Mouse (Mus musculus) hindbrain, embryonic 13.5 days (tissue): ENCODE measurements around the gene Snx21. TPM values are rescaled to one million over a fixed set of nuclear protein-coding genes. Genes with fewer than 3 reads are reported as not detected.
A peak's percentile ranks its signal among the peaks of the same experiment; 100 is the strongest.

Experiments
- ATAC-seq: fragments of 200-750 bp; cut with Nextera tagmentation; 2 replicates; pipeline ENCODE4 v1.8.0; 2017; ENCODE audit warnings: moderate TSS enrichment; ENCODE audit not compliant: low FRiP score
- H3K27ac ChIP-seq: fragments of 300-500 bp; sonication (generic); 2 replicates; pipeline ENCODE4 v1.5.1; 2015; ENCODE audit warnings: inconsistent platforms, mild to moderate bottlenecking, moderate library complexity
- H3K27me3 ChIP-seq: fragments of 300-500 bp; sonication (generic); 2 replicates; pipeline ENCODE4 v1.6.1; 2015; ENCODE audit warnings: mild to moderate bottlenecking, inconsistent platforms
- H3K36me3 ChIP-seq: fragments of 300-500 bp; sonication (generic); 2 replicates; pipeline ENCODE4 v1.6.1; 2015; ENCODE audit warnings: mild to moderate bottlenecking, inconsistent platforms
- H3K4me1 ChIP-seq: fragments of 300-500 bp; sonication (generic); replicated peaks from 2 replicates; pipeline ENCODE4 v1.6.1; 2015; ENCODE audit warnings: inconsistent platforms
- H3K4me2 ChIP-seq: fragments of 300-500 bp; sonication (generic); 2 replicates; pipeline ENCODE4 v1.6.1; 2015; ENCODE audit warnings: inconsistent platforms, mild to moderate bottlenecking, moderate library complexity
- H3K4me3 ChIP-seq: fragments of 300-500 bp; sonication (generic); 2 replicates; pipeline ENCODE4 v1.5.1; 2015; ENCODE audit warnings: mild to moderate bottlenecking, inconsistent platforms
- H3K9ac ChIP-seq: fragments of 300-500 bp; sonication (generic); 2 replicates; pipeline ENCODE4 v1.6.1; 2015; ENCODE audit warnings: mild to moderate bottlenecking, inconsistent platforms
- H3K9me3 ChIP-seq: fragments of 300-500 bp; sonication (generic); 2 replicates; pipeline ENCODE4 v1.6.1; 2016; ENCODE audit warnings: inconsistent platforms
- WGBS: fragments of 180-500 bp; shearing (Covaris S2); methylation state at CpG from one replicate; pipeline ENCODE4 v1.1.7; 2015; 5-methylcytosine and 5-hydroxymethylcytosine counted together
- polyA plus RNA-seq: library from polyadenylated mRNA; unstranded; fragments of >200 nt; fragmentation: Nextera tagmentation; extraction: Ambion mirVana; gene quantifications from 2 replicates; pipeline ENCODE4 v1.2.1, GENCODE M21; 2015

Gene Snx21
- polyA plus RNA-seq, 1 experiment from 2014 or later = 21.0 TPM

DNA sequence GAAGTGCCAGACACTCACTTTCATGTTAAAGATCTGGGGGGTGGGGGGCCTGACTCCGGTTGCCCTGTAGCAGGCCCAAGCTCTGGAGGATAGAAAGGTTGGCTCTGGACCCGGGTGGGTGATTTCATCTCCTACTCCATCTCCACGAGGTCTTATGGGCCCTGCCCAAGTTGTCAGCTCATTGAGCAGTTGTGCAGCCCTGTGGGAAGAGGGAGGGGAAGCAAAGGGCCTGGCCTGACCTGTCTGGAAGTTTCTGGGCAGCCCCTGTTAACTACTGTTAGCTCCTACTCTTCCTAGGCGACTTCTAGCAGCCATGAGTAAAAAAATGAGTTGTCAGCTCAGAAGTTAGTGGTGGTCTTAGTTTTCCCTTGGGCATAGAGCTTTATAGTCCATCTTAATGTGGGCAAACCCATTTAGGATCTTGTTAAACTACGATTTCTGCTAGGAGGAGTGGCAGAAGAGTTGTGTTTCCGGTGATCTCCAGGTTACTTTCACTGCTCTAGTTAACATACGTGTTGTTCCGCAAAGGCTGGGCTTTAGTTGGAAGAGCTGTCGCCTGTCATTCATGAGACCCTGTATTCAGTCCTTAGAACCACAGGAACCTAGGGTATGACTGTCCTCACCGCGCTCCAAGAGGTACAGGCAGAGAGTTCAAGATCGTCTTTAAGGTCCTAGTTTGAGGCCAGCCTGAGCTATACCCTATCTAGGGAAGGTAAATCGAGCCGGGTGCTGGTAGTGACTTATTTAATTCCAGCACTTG lies 12.2 kb upstream of the Snx21 start:
- Histone ChIP-seq H3K9ac (no peak overlapping the region), H3K4me2 (no peak overlapping the region), H3K36me3 (peaks cover under 1% of the 10 kb centered on the region; the same call in 1 of the 2 replicates), H3K27me3 (0 out of 2 replicates have a peak, but pooled peaks cover 3% of the 10 kb centered on the region), H3K4me1 (peaks cover 26% of the 10 kb centered on the region), H3K27ac (no peak overlapping the region), H3K9me3 (no peaks in the 10 kb centered on the region), H3K4me3 (no peak overlapping the region)
- ATAC-seq = no peak
- WGBS = 82% methylated on average over 14 of the region's 14 CpGs

DNA sequence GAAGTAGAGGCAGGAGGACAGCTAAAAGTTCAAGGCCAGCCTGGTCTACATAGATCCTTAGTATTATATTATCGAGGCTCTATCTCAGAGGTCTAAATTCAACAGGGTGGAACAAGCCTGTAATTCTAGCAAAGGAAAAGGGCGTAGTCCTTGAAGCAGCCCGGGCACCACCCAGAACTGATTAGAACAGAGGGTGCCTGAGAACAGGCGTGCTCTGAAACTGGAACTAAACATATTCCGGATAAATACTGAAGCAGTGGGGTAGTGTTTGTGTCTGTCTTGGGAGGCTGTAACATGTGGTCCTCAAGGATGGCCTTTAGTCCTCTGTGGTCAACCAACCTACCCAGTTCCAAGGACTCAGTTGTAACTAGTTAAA lies 11.6 kb upstream of the Snx21 start:
- ATAC-seq = no peak
- H3K9me3 ChIP-seq = no peaks in the 10 kb centered on the region
- H3K4me1 ChIP-seq = peaks cover 26% of the 10 kb centered on the region

DNA sequence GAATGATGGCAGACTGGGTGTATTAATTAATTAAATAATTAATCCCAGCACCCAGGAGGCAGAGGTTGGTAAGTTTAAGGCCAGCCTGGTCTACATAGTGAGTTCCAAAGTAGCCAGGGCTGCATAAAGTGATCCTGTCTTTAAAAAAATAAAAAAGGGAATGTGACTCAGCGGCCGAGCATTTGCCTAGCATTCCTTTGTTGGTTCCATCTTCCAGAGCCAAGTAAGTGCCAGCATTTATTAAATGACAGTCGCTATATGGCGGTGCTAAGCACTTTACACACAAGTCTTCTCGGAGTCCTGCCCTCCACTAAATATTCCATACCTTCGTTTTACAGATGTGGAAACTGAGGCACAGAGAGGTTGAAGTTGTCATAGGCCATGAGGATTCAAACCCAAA lies 9.5 kb upstream of the Snx21 start:
- no peaks in the 10 kb centered on the region for H3K36me3 ChIP-seq
- no peak overlapping the region for H3K4me2 ChIP-seq
- no peak for ATAC-seq
- H3K27ac ChIP-seq = no peak overlapping the region
- H3K9me3 ChIP-seq = no peaks in the 10 kb centered on the region
- no peak overlapping the region for H3K9ac ChIP-seq
- H3K4me3 ChIP-seq = no peak overlapping the region
- H3K27me3 ChIP-seq = 0 out of 2 replicates have a peak, but pooled peaks cover 5% of the 10 kb centered on the region
- H3K4me1 ChIP-seq = peaks cover 12% of the 10 kb centered on the region
- WGBS = 87% methylated on average over 6 of the region's 6 CpGs

More for the DNA sequence above, 11.6 kb upstream of the Snx21 start:
- H3K27ac ChIP-seq = no peak overlapping the region
- no peak overlapping the region for H3K4me2 ChIP-seq
- H3K36me3 ChIP-seq = no peaks in the 10 kb centered on the region
- no peak overlapping the region for H3K9ac ChIP-seq
- 0 out of 2 replicates have a peak, but pooled peaks cover 3% of the 10 kb centered on the region for H3K27me3 ChIP-seq
- WGBS = 88% methylated on average over 5 of the region's 5 CpGs
- no peak overlapping the region for H3K4me3 ChIP-seq

DNA sequence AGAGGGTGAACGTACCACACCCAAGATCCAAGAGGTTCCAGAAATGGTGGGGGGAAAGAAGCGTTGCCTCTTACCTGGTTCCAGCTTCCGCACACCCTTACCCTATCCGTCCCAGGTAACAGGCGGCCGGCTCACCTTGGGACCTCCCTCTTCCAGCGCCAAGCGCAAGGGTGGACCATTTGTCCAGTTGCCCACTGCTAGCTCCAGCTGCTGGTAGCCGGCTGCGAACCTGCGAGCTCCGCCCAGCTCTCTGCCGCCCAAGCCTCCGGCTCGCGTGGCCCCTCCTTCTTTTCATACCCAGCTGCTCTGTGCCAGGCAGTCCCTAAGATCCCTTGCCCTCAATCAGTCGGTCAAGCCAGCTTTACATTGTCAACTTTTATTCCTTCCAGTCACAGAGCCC lies 8.8 kb upstream of the Snx21 start:
- Histone ChIP-seq H3K27me3 (0 out of 2 replicates have a peak, but pooled peaks cover 5% of the 10 kb centered on the region), H3K27ac (no peak overlapping the region), H3K4me1 (peaks cover 6% of the 10 kb centered on the region; the same call in 1 of the 2 replicates), H3K9me3 (no peaks in the 10 kb centered on the region), H3K36me3 (no peaks in the 10 kb centered on the region), H3K4me2 (no peak overlapping the region), H3K9ac (no peak overlapping the region), H3K4me3 (no peak overlapping the region)
- WGBS = 67% methylated on average over 17 of the region's 17 CpGs
- ATAC-seq = no peak

DNA sequence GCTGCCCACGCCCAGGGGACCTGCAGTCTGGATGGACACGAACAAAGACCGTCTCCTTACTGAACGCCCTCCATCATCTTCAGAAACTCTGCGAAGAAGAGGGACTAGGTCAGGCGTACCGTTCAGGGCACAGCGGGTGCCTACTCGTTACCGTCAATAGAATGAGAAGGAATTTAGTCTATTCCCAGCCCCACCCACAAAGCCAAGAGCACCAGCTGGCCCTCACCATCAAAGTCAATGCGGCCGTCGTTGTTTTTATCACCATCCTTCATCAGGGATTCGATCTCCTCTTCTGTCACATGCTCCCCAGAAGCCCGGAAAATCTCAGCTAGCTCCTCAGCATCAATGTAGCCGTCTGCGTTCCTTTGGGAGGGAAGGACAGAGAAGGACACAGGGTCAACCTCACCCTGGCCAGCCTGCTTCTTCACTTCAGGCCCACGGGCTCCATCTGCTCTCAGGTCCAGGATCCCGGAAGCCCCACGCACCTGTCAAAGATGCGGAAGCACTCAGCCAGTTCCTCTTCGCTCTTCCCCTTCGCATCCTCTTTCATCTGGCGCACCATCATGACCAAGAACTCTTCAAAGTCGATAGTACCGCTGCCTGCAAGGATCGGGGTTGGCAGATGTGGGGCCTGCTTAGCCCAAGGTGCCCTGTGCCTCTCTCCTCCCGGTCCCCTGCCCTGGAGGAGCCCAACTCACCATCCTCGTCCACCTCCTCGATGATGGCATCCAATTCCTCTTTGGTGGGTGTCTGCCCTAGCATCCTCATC lies 8.2 kb upstream of the Snx21 start:
- no peaks in the 10 kb centered on the region for H3K36me3 ChIP-seq
- no peak for ATAC-seq
- 84% methylated on average over 30 of the region's 30 CpGs for WGBS
- H3K4me3 ChIP-seq = no peak overlapping the region
- no peaks in the 10 kb centered on the region for H3K9me3 ChIP-seq
- no peak overlapping the region for H3K4me2 ChIP-seq
- no peak overlapping the region for H3K27ac ChIP-seq
- H3K4me1 ChIP-seq = no peaks in the 10 kb centered on the region
- no peak overlapping the region for H3K9ac ChIP-seq
- H3K27me3 ChIP-seq = 0 out of 2 replicates have a peak, but pooled peaks cover 5% of the 10 kb centered on the region

DNA sequence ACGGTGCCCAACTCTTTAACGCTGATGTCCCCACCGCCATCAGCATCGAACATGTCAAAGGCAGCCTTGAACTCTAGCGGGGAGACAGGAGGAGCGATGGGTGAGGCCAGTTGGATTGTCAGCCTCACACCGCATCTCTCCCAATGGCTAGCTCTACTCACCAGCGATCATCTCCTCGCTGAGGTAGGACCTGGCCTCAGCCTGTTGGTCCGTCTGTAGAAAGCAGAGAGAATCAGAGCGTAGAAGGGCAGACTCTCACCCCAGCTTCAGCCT lies 7.7 kb upstream of the Snx21 start:
- ATAC-seq = no peak
- no peak overlapping the region for H3K27ac ChIP-seq
- no peak overlapping the region for H3K4me3 ChIP-seq
- H3K9me3 ChIP-seq = no peaks in the 10 kb centered on the region
- no peaks in the 10 kb centered on the region for H3K36me3 ChIP-seq
- 0 out of 2 replicates have a peak, but pooled peaks cover 5% of the 10 kb centered on the region for H3K27me3 ChIP-seq
- H3K4me2 ChIP-seq = no peak overlapping the region
- no peak overlapping the region for H3K9ac ChIP-seq
- H3K4me1 ChIP-seq = no peaks in the 10 kb centered on the region
- 92% methylated on average over 11 of the region's 11 CpGs for WGBS

DNA sequence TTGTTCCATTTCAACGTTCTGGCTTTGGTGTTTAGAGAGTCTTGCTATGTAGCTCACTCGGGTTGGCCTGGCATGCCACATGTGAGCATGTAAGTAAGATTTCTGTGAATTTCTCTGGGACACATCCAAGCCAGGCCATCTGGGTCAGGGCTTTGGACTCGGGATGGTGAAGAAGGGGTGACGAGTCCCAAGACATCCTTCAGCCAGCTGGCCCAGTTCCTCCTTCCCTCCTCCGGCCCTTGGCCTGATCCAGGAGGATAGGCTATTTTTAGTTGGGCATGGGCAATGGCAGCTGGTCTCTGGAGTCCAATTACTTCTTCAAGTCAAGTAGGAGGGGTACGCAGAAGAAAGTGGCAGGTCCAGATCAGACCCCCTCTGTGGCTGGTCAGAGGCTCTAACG lies 6.8 kb upstream of the Snx21 start:
- H3K9me3 ChIP-seq = no peaks in the 10 kb centered on the region
- WGBS = 92% methylated on average over 7 of the region's 7 CpGs
- H3K36me3 ChIP-seq = no peaks in the 10 kb centered on the region
- no peak overlapping the region for H3K4me3 ChIP-seq
- no peak overlapping the region for H3K9ac ChIP-seq
- H3K27ac ChIP-seq = no peak overlapping the region
- no peak overlapping the region for H3K4me2 ChIP-seq
- ATAC-seq = no peak
- H3K27me3 ChIP-seq = 0 out of 2 replicates have a peak, but pooled peaks cover 8% of the 10 kb centered on the region
- no peaks in the 10 kb centered on the region for H3K4me1 ChIP-seq

DNA sequence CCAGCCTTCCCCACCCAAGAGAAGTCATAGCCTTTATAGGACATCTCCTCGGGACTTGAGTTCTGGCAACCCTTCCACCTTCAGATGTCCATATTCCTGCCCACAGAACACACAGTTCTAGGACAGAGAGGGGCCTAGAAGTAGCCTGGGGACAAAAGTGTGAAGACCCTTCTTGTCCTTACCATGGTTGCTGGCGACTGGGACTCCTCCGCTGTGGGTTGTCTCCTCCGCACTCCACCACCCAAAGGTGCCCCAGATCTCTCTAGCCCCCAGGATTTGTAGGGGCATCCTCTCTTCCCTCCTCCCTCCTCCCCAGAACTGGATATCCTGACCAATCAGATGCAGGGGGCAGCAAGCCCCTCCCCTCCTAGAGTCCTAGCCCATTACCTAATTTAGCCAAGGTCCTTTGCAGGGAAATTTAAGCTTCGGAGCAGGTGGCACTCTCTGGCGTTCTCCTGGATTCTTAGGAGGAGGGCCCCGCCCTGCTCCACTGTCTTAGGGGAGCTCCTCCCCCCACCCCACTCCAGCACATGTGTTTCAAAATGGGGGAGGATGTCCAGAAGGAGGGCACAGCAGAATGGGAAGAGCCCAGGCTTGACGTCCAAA lies 6.0 kb upstream of the Snx21 start, which contains the start of gene Tnnc2:
Tnnc2 (minus strand) TSS at position 487 of the 606 bp plus-strand sequence.
- ATAC-seq = no peak
- peaks cover under 1% of the 10 kb centered on the region; the same call in 1 of the 2 replicates for H3K4me1 ChIP-seq
- no peak within 1 kb of the TSS for H3K4me3 ChIP-seq
- 68% methylated on average over 8 of the region's 8 CpGs for WGBS
- H3K9ac ChIP-seq = no peak within 1 kb of the TSS
- no peak within 1 kb of the TSS for H3K4me2 ChIP-seq
- H3K36me3 ChIP-seq = no peaks in the 10 kb centered on the region
- H3K27ac ChIP-seq = no peak within 1 kb of the TSS
- H3K27me3 ChIP-seq = 0 out of 2 replicates have a peak, but pooled peaks cover 11% of the 10 kb centered on the region
- H3K9me3 ChIP-seq = no peaks in the 10 kb centered on the region

DNA sequence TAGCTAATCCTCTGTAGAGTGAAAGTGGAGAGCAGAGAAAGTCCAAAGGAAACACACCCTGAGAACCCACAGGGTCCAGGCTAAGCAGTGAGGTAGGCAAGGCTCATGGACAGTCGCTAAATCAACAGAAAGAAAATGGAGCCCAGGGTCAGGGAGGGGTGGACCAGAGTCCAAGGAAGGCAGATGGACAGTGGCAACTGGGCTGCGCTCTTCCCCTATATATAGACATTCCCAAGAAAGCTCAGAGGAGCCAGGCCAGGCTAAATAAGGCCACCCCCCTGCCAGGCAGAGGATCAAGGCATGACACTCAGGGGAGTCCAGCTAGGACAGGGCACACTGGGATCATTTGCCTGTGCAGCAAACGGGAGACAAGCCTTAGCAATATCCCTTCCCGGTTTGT lies 3.7 kb upstream of the Snx21 start:
- Histone ChIP-seq H3K4me2 (no peak overlapping the region), H3K4me3 (no peak overlapping the region), H3K27ac (no peak overlapping the region), H3K27me3 (0 out of 2 replicates have a peak, but pooled peaks cover 9% of the 10 kb centered on the region), H3K9me3 (no peaks in the 10 kb centered on the region), H3K36me3 (no peaks in the 10 kb centered on the region), H3K4me1 (peaks cover 20% of the 10 kb centered on the region), H3K9ac (no peak overlapping the region)
- WGBS = 78% methylated on average over 4 of the region's 4 CpGs
- no peak for ATAC-seq

DNA sequence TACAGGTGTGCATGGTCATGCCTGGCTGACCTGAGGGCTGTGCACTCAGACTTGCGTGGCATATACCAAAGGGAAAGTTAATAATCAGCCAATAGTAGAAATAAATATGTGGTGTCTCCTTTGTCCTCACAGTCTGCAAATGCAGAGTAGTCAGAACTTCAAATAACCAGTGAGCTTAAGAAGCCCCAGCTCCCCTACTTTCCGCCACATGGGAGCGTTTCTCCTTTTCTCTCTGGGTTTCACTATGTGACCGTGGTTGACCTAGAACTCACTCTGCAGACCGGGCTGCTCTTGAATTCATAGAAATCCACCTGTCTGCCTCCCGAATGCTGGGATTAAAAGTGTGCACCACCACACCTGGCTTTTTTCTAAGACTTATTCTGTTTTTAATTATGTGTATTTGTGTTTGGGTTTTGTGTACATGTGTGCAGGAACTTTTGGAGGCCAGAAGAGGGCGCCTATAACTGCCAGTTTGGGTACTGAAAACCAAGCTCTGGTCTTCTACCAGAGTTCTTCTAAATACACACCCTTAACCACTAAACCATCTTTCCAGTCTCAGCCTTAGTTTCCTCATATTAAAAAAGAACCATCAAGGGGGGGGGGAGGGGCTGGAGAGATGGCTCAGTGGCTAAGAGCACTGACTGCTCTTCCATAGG lies 1.6 kb upstream of the Snx21 start:
- H3K27ac ChIP-seq = no peak overlapping the region
- H3K36me3 ChIP-seq = 0 out of 2 replicates have a peak, but pooled peaks cover 2% of the 10 kb centered on the region
- WGBS = 79% methylated on average over 7 of the region's 7 CpGs
- no peak for ATAC-seq
- H3K4me3 ChIP-seq = no peak overlapping the region
- H3K27me3 ChIP-seq = 0 out of 2 replicates have a peak, but pooled peaks cover 9% of the 10 kb centered on the region
- no peak overlapping the region for H3K9ac ChIP-seq
- H3K4me2 ChIP-seq = no peak overlapping the region
- H3K9me3 ChIP-seq = no peaks in the 10 kb centered on the region
- H3K4me1 ChIP-seq = peaks cover 33% of the 10 kb centered on the region

DNA sequence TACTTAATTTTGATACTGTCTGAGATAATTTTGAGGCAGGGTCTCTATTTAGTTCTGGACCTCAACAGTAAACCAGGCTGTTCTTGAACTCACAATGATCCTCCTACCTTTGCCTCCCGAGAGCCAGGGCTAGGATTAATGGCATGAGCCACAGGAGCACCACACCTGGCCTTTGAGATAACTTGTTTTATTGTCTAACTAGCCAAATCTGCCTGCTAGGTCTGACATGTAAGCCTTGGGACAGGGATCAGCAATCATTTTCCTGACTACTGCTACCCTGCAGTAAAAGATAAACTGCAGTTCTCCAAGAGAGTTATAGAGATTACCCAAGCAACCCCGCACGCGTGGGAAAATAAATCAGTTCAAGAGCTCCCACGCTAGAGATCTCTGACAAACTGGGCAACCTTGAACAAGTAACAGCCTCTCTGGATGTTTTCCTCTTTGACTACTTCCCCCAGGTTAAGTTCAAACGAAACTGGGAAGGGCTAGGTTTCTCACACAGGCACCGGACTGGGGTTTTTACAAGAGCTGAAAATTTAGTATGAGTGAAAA lies 678 bp upstream of the Snx21 start:
- Histone ChIP-seq H3K4me1 (peaks cover 33% of the 10 kb centered on the region), H3K27me3 (0 out of 2 replicates have a peak, but pooled peaks cover 6% of the 10 kb centered on the region), H3K36me3 (0 out of 2 replicates have a peak, but pooled peaks cover 3% of the 10 kb centered on the region), H3K4me2 (peak overlapping the region; percentile 91), H3K9ac (peak overlapping the region; percentile 82), H3K4me3 (peak overlapping the region; percentile 66), H3K27ac (no peak overlapping the region), H3K9me3 (no peaks in the 10 kb centered on the region)
- WGBS = 15% methylated on average over 7 of the region's 7 CpGs
- no peak for ATAC-seq
